Mouse (Mus musculus) kidney, adult 2 months (tissue): ENCODE results near the gene Mettl26. TPM values are rescaled to one million over a fixed set of nuclear protein-coding genes. Genes with fewer than 3 reads are reported as not detected.
A peak's percentile ranks its signal among the peaks of the same experiment; 100 is the strongest.

Experiments
- DNase-seq: peaks from one replicate; pipeline ENCODE4 v3.0.0; 2021
- H3K27ac ChIP-seq: fragments of 200-500 bp; 2 replicates; pipeline ENCODE4 v1.5.1; 2012; ENCODE audit warnings: low read depth, low read length, control low read depth, inconsistent platforms; ENCODE audit not compliant: insufficient read depth
- H3K27me3 ChIP-seq: fragments of 200-500 bp; replicated peaks from 2 replicates; pipeline ENCODE4 v1.6.1; 2012; ENCODE audit warnings: mild to moderate bottlenecking, moderate library complexity, low read length, inconsistent platforms; ENCODE audit not compliant: control insufficient read depth, insufficient read depth
- H3K36me3 ChIP-seq: fragments of 200-500 bp; 2 replicates; pipeline ENCODE4 v1.6.1; 2012; ENCODE audit warnings: mild to moderate bottlenecking, moderate library complexity, low read length, inconsistent platforms; ENCODE audit not compliant: control insufficient read depth, insufficient read depth
- H3K4me1 ChIP-seq: fragments of 200-500 bp; 2 replicates; pipeline ENCODE4 v1.6.1; 2011; ENCODE audit warnings: low read length; ENCODE audit not compliant: control insufficient read depth, insufficient read depth
- H3K4me3 ChIP-seq: fragments of 200-500 bp; 2 replicates; pipeline ENCODE4 v1.5.1; 2011; ENCODE audit warnings: mild to moderate bottlenecking, low read depth, low read length, control low read depth; ENCODE audit not compliant: insufficient read depth
- CTCF ChIP-seq: fragments of 200-500 bp; conservative IDR thresholded peaks from 2 replicates; pipeline ENCODE4 v1.5.1; 2011; ENCODE audit warnings: low read depth, mild to moderate bottlenecking, control low read depth, low read length, moderate library complexity, mixed read lengths; ENCODE audit not compliant: insufficient read depth, insufficient read length
- POLR2A ChIP-seq: fragments of 200-500 bp; IDR thresholded peaks from one replicate; pipeline ENCODE4 v1.6.1; 2011; ENCODE audit warnings: low read depth, low read length, control low read depth
- WGBS: fragments of 180-500 bp; shearing (Covaris S2); methylation state at CpG from one replicate; pipeline ENCODE4 v1.1.7; 2018; 5-methylcytosine and 5-hydroxymethylcytosine counted together
- polyA plus RNA-seq: library from polyadenylated mRNA; depleted of rRNA; stranded (reverse); fragments of >200 nt; gene quantifications from 2 replicates; pipeline ENCODE4 v1.2.3, GENCODE M21; 2012

The Mettl26 gene
- polyA plus RNA-seq, 1 experiment: 509 TPM

- Histone ChIP-seq H3K4me1 (peaks cover 22% of the 10 kb centered on the region; the same call in 1 of the 2 replicates), H3K27ac (no peak within 1 kb of the TSS), H3K36me3 (no peaks in the 10 kb centered on the region), H3K4me3 (no peak within 1 kb of the TSS), H3K27me3 (no peaks in the 10 kb centered on the region)
- TF ChIP-seq POLR2A (no peak), CTCF (no peak)
- no peak for DNase-seq
- 42% methylated on average over 5 of the region's 5 CpGs for WGBS
These were observed 5.5 kb downstream of the Mettl26 start, which contains the start of gene Wfikkn1 for GRCm38 (mm10) chr17:25880196-25880910. Gene Wfikkn1, minus strand, starts transcription at chr17:25880858.

DNA sequence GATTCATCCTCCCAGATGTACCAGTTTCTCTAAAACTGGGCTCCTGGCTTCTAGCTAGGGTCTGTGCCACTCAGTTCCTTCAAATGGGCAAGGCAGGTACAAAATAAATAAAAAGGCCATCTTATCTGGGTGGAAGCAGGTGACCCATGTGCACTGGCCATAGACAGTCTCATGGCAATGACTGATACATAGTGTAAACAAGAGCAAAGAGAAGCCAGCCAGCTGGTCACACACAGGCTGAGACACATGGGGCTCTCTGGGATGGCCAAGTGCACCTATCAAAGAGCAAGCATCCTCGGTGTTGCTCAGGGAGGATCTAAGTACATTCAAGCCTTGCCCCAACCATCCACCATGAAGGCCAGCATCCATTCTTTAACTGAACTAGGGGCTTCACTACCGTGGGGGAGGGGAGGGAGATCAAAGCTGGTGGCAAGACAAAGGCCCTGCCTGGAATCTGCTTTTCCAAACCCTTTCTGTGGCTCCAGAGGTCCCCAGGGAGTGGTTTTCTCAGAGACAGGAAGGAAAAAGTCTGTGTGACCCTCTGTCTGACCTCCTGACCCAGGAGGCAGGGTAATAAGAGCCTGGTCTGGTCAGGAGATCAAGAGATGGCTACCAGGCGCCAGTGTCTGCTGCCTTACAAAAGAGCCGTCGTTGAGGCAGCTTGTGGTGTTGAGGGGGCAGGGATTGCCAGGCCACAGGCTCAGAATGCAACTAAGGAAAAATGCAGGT, 6.2 kb downstream of the Mettl26 start:
- peak; percentile 71 for DNase-seq
- no peak overlapping the region for H3K4me3 ChIP-seq
- peaks cover 19% of the 10 kb centered on the region; the same call in 1 of the 2 replicates for H3K4me1 ChIP-seq
- H3K27ac ChIP-seq: no peak overlapping the region
- no peaks in the 10 kb centered on the region for H3K27me3 ChIP-seq
- WGBS: 26% methylated on average over 5 of the region's 5 CpGs
- no peaks in the 10 kb centered on the region for H3K36me3 ChIP-seq
- TF ChIP-seq CTCF (no peak), POLR2A (no peak)

DNA sequence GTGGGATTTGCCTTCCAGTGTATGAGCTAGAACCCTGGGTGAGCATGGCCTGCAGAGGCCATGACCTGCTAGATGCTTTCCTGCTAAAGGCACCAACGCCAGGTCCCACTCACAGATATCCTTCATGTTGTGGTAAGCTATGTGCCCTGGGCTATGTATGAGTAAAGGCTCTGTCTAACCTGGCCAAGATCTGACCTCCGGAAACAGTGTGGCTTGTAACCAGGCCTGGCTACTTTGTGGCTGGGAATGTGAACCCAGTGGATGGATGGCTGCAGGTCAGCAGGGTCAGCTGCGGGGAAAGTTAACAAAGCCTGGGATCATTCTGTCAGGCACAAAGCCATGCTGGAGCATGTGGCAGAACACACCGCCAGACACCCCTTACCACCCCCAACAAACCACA, 6.8 kb downstream of the Mettl26 start:
- Histone ChIP-seq H3K27me3 (no peaks in the 10 kb centered on the region), H3K36me3 (no peaks in the 10 kb centered on the region), H3K4me3 (no peak overlapping the region), H3K4me1 (peaks cover 13% of the 10 kb centered on the region; the same call in 1 of the 2 replicates), H3K27ac (no peak overlapping the region)
- no peak for DNase-seq
- TF ChIP-seq CTCF (no peak), POLR2A (no peak)
- 36% methylated on average over 4 of the region's 4 CpGs for WGBS

GRCm38 (mm10) chr17:25882306-25882705, 7.4 kb downstream of the Mettl26 start:
- no peak for DNase-seq
- Histone ChIP-seq H3K27ac (no peak overlapping the region), H3K36me3 (no peaks in the 10 kb centered on the region), H3K27me3 (no peaks in the 10 kb centered on the region), H3K4me1 (peaks cover 8% of the 10 kb centered on the region; the same call in 1 of the 2 replicates), H3K4me3 (no peak overlapping the region)
- TF ChIP-seq CTCF (no peak), POLR2A (no peak)
- 56% methylated on average over 5 of the region's 5 CpGs for WGBS

DNA sequence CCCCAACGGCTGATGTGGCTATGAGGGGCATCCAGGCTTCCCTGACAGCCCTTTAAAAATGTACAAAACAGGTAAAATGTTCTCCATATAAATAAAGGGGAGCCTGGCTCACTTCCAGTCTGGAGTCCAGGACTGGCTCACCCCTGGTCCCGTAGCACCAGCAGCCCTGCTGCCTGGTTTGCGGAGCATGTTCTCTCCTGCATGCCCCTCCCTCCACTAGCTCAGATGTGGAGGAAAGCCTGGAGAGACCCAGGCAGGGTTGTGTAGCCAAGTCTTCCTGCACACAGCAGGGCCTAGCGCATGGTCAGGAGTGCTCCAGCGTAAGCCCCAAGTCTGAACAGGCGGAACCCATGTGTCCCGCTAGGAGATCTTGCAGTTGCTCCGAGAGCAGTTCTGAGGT, 8.4 kb downstream of the Mettl26 start:
- no peak for DNase-seq
- no peak overlapping the region for H3K27ac ChIP-seq
- peaks cover 5% of the 10 kb centered on the region; the same call in 1 of the 2 replicates for H3K4me1 ChIP-seq
- H3K36me3 ChIP-seq: no peaks in the 10 kb centered on the region
- 87% methylated on average over 8 of the region's 8 CpGs for WGBS
- no peak overlapping the region for H3K4me3 ChIP-seq
- TF ChIP-seq POLR2A (no peak), CTCF (no peak)
- no peaks in the 10 kb centered on the region for H3K27me3 ChIP-seq

DNA sequence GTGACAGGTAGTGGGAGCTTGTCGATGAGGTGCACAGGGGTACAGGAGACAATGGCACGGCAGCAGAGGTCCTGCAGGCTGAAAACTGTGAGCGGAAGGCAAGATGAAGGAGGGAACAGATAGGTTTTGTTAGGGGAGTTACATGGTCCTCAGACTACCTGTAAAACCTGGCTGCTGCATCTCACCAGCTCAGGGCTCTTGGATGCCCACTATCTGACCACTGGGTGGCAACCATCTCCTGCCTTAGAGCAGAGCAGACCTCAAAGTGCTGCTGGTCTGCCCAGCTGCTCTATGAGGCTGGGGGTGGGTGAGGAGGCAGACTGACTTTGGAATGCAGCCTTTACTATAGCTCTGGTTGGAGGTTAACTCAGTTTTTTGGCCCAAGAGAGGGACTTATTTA, 8.9 kb downstream of the Mettl26 start:
- Histone ChIP-seq H3K36me3 (no peaks in the 10 kb centered on the region), H3K27ac (no peak overlapping the region), H3K27me3 (no peaks in the 10 kb centered on the region), H3K4me1 (peaks cover 5% of the 10 kb centered on the region; the same call in 1 of the 2 replicates), H3K4me3 (no peak overlapping the region)
- 98% methylated on average over 3 of the region's 3 CpGs for WGBS
- no peak for DNase-seq
- no peak for TF ChIP-seq POLR2A
- no peak; the same call in 1 of the 2 replicates for TF ChIP-seq CTCF

DNA sequence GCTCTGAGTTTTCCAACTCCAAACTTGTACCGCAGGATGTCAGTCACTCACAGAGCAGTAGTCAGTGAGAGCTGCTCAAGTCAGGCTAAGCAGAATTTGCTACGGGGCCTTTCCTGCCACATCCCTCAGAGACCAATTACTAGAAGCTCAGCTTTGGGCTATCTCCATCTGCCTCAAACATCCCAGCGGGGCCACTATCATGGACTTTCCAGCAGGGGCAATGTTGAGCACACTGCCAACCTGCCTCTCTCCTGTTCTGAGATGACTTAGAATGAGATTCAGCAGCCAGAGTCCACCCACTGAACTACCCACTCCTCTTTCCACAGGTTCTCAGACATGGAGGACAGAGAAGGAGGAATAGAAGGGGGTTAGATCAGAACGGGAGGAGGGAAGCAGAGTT, 10.8 kb downstream of the Mettl26 start:
- 53% methylated on average over 4 of the region's 4 CpGs for WGBS
- no peak overlapping the region for H3K27ac ChIP-seq
- H3K36me3 ChIP-seq: no peaks in the 10 kb centered on the region
- peak; percentile 62 for TF ChIP-seq CTCF
- TF ChIP-seq POLR2A: no peak
- no peak overlapping the region for H3K4me3 ChIP-seq
- peak; percentile 39 for DNase-seq
- H3K4me1 ChIP-seq: peaks cover 3% of the 10 kb centered on the region; the same call in 1 of the 2 replicates
- H3K27me3 ChIP-seq: no peaks in the 10 kb centered on the region
